Mouse (Mus musculus) ES-E14 (cell line): ENCODE results near the gene Kmt2b.

ENCODE experiments used
- HCFC1 ChIP-seq: IDR thresholded peaks from 2 replicates; pipeline ENCODE4 v1.6.1; 2012; ENCODE audit warnings: low read length, inconsistent platforms, borderline replicate concordance; ENCODE audit not compliant: insufficient read depth
- MAFK ChIP-seq: IDR thresholded peaks from 2 replicates; pipeline ENCODE4 v1.6.1; 2014; ENCODE audit warnings: mild to moderate bottlenecking, low read depth, low read length, inconsistent platforms; ENCODE audit not compliant: insufficient read depth
- ZC3H11A ChIP-seq: IDR thresholded peaks from 2 replicates; pipeline ENCODE4 v1.6.1; 2012; ENCODE audit warnings: low read depth, mild to moderate bottlenecking, inconsistent platforms, low read length, borderline replicate concordance
- ZNF384 ChIP-seq: IDR thresholded peaks from 2 replicates; pipeline ENCODE4 v1.6.1; 2012; ENCODE audit warnings: low read depth, low read length, inconsistent platforms

DNA sequence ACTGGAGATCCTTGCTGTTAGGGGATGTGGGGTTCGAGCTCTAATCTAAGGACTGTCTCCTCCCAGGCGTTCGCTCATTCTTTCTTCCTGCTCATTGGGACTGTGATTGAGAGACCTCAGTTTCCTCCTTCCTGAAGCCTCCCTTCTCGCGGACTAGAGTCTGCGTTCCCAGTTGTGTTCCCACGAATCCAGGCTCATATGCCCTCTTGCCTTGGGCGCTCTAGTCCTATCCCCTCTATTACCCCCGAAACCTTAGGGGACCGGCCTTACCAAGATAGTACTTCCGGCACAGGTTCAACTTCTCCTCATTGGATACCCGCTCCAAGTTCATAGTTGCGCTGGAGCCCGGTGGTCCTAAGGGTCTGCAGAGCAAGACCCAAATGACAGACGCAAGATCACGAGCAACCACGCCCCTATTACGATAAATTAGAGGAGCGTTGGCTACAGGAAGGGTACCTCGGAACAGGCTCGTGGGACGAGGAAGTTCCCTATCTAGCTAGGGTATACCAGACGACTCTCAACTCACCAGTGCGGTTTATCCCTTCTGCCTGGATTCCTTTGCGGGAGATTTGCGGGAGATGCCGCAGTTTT lies 25.9 kb downstream of the Kmt2b start:
- no peak for TF ChIP-seq MAFK
- TF ChIP-seq ZC3H11A: no peak
- TF ChIP-seq ZNF384: no peak
- TF ChIP-seq HCFC1: no peak
